Mouse (Mus musculus) liver, embryonic 14.5 days (tissue): ENCODE measurements around the gene Clip1.
"Not testable (repeated sequence)": the region's sequence is repeated elsewhere in the genome, so short reads cannot be mapped to it uniquely, and the experiment has no call there.

Experiments used
- CTCF ChIP-seq: IDR thresholded peaks from 2 replicates; pipeline ENCODE4 v1.5.1; 2016; ENCODE audit warnings: antibody characterized with exemption, low read depth, control low read depth
- EP300 ChIP-seq: IDR thresholded peaks from 2 replicates; pipeline ENCODE4 v1.6.1; 2016; ENCODE audit warnings: antibody characterized with exemption, low read depth

DNA sequence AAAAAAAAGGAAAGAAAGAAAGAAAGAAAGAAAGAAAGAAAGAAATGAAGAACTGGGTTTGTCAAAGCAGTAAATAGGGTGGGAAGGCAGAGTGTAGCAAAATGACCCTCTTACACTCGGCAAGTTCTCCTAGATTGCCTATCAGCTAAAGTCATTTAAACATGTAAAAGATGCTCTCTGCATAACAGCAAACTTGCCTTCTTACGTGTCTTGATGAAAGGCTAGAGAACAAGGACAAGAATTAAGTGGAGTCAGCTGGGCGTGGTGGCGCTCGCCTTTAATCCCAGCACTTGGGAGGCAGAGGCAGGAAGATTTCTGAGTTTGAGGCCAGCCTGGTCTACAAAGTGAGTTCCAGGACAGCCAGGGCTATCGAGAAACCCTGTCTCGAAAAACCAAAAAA is 39.4 kb upstream of the Clip1 start:
- not testable (repeated sequence) for TF ChIP-seq CTCF, EP300
